Mouse (Mus musculus): ENCODE measurements around the gene Cadm4. TPM values are rescaled to one million over a fixed set of nuclear protein-coding genes. Genes with fewer than 3 reads are reported as not detected.

Gene Cadm4
- total RNA-seq, 2 experiments from 2014 or later = not detected

Other genes with a start within 250 kb of the Cadm4 start
- gene Zfp109, start 244.5 kb upstream of the Cadm4 start, total RNA-seq (2015) = 4.7 and 6.0 TPM in 2 replicates
- gene Zfp109, start 244.5 kb upstream of the Cadm4 start, total RNA-seq (2017) = 10.3 and 11.0 TPM in 2 replicates
- 1.2 and 2.1 TPM in 2 replicates for gene Zfp108, start 227.2 kb upstream of the Cadm4 start, total RNA-seq (2015)
- 1.5 and 2.3 TPM in 2 replicates for gene Zfp108, start 227.2 kb upstream of the Cadm4 start, total RNA-seq (2017)
- 0.39 and 1.1 TPM in 2 replicates for gene Zfp93, start 211.6 kb upstream of the Cadm4 start, total RNA-seq (2015)
- gene Zfp93, start 211.6 kb upstream of the Cadm4 start, total RNA-seq (2017) = 1.5 and 2.4 TPM in 2 replicates
- 6.6 and 10.5 TPM in 2 replicates for gene Zfp61, start 180.8 kb upstream of the Cadm4 start, total RNA-seq (2015)
- gene Zfp61, start 180.8 kb upstream of the Cadm4 start, total RNA-seq (2017) = 22.7 and 29.0 TPM in 2 replicates
- 2.5 and 3.6 TPM in 2 replicates for gene Zfp94, start 165.4 kb upstream of the Cadm4 start, total RNA-seq (2015)
- 2.7 and 5.0 TPM in 2 replicates for gene Zfp94, start 165.4 kb upstream of the Cadm4 start, total RNA-seq (2017)
- not detected in 2 replicates for gene Tescl, start 148.1 kb upstream of the Cadm4 start, total RNA-seq (2015)
- gene Tescl, start 148.1 kb upstream of the Cadm4 start, total RNA-seq (2017) = not detected in 2 replicates
- gene Lypd5, start 132.8 kb upstream of the Cadm4 start, total RNA-seq (2015) = not detected in 2 replicates
- not detected in 2 replicates for gene Lypd5, start 132.8 kb upstream of the Cadm4 start, total RNA-seq (2017)
- gene Kcnn4, start 111.8 kb upstream of the Cadm4 start, total RNA-seq (2015) = 20.5 and 28.0 TPM in 2 replicates
- 48.6 and 57.7 TPM in 2 replicates for gene Kcnn4, start 111.8 kb upstream of the Cadm4 start, total RNA-seq (2017)
- 10.8 and 18.1 TPM in 2 replicates for gene Smg9, start 82.4 kb upstream of the Cadm4 start, total RNA-seq (2015)
- gene Smg9, start 82.4 kb upstream of the Cadm4 start, total RNA-seq (2017) = 16.0 and 20.8 TPM in 2 replicates
- gene Irgc1, start 29.7 kb upstream of the Cadm4 start, total RNA-seq (2015) = 0.07 TPM in 1 of 2 replicates, not detected in the other
- gene Irgc1, start 29.7 kb upstream of the Cadm4 start, total RNA-seq (2017) = not detected in 2 replicates
- 17.9 and 21.2 TPM in 2 replicates for gene Plaur, start 19.5 kb upstream of the Cadm4 start, total RNA-seq (2015)
- gene Plaur, start 19.5 kb upstream of the Cadm4 start, total RNA-seq (2017) = 20.5 and 27.6 TPM in 2 replicates
- gene Zfp428, start 25.0 kb downstream of the Cadm4 start, total RNA-seq (2015) = 2.0 and 2.2 TPM in 2 replicates
- 1.3 and 3.6 TPM in 2 replicates for gene Zfp428, start 25.0 kb downstream of the Cadm4 start, total RNA-seq (2017)
- not detected in 2 replicates for gene AC161166.1, start 30.4 kb downstream of the Cadm4 start, total RNA-seq (2015)
- gene AC161166.1, start 30.4 kb downstream of the Cadm4 start, total RNA-seq (2017) = not detected in 2 replicates
- gene Irgq, start 48.7 kb downstream of the Cadm4 start, total RNA-seq (2015) = 3.2 and 4.4 TPM in 2 replicates
- gene Irgq, start 48.7 kb downstream of the Cadm4 start, total RNA-seq (2017) = 4.7 and 5.3 TPM in 2 replicates
- gene Pinlyp, start 64.1 kb downstream of the Cadm4 start, total RNA-seq (2015) = not detected in 2 replicates
- gene Pinlyp, start 64.1 kb downstream of the Cadm4 start, total RNA-seq (2017) = not detected in 2 replicates
- 35.8 and 43.4 TPM in 2 replicates for gene Xrcc1, start 64.3 kb downstream of the Cadm4 start, total RNA-seq (2015)
- 40.0 and 44.3 TPM in 2 replicates for gene Xrcc1, start 64.3 kb downstream of the Cadm4 start, total RNA-seq (2017)
- gene Ethe1, start 105.5 kb downstream of the Cadm4 start, total RNA-seq (2015) = 61.3 and 68.9 TPM in 2 replicates
- 18.3 and 31.4 TPM in 2 replicates for gene Ethe1, start 105.5 kb downstream of the Cadm4 start, total RNA-seq (2017)
- gene Zfp575, start 105.6 kb downstream of the Cadm4 start, total RNA-seq (2015) = 0.12 and 0.15 TPM in 2 replicates
- gene Zfp575, start 105.6 kb downstream of the Cadm4 start, total RNA-seq (2017) = not detected in 2 replicates
- 3.6 and 4.5 TPM in 2 replicates for gene Phldb3, start 128.7 kb downstream of the Cadm4 start, total RNA-seq (2015)
- 10.4 and 11.5 TPM in 2 replicates for gene Phldb3, start 128.7 kb downstream of the Cadm4 start, total RNA-seq (2017)
- not detected in 2 replicates for gene Lypd3, start 154.5 kb downstream of the Cadm4 start, total RNA-seq (2015)
- not detected in 2 replicates for gene Lypd3, start 154.5 kb downstream of the Cadm4 start, total RNA-seq (2017)
- not detected in 2 replicates for gene Tex101, start 194.7 kb downstream of the Cadm4 start, total RNA-seq (2015)
- not detected in 2 replicates for gene Tex101, start 194.7 kb downstream of the Cadm4 start, total RNA-seq (2017)
- gene BC049730, start 227.2 kb downstream of the Cadm4 start, total RNA-seq (2015) = not detected in 2 replicates
- not detected in 2 replicates for gene BC049730, start 227.2 kb downstream of the Cadm4 start, total RNA-seq (2017)
- gene Gm4763, start 244.9 kb downstream of the Cadm4 start, total RNA-seq (2015) = not detected in 2 replicates
- gene Gm4763, start 244.9 kb downstream of the Cadm4 start, total RNA-seq (2017) = not detected in 2 replicates

All from megakaryocyte progenitor cell, adult 5-6 weeks (primary cell).